Mouse (Mus musculus): ENCODE results near the gene Prr7.
A peak's percentile ranks its signal among the peaks of the same experiment; 100 is the strongest.

Gene Prr7

GRCm38 (mm10) chr13:55506697-55507096 lies 42.6 kb downstream of the Prr7 start:
- peak; percentile 77 for DNase-seq (ENCODE audit: low read depth, low spot score)

- no peak for DNase-seq (ENCODE audit: low read depth, low spot score)
These were observed 43.8 kb downstream of the Prr7 start for GRCm38 (mm10) chr13:55507877-55508276.

GRCm38 (mm10) chr13:55508531-55508930 lies 44.5 kb downstream of the Prr7 start:
- DNase-seq (ENCODE audit: low read depth, low spot score), result no peak

GRCm38 (mm10) chr13:55510332-55510667 lies 46.2 kb downstream of the Prr7 start:
- no peak for DNase-seq (ENCODE audit: low read depth, low spot score)

DNA sequence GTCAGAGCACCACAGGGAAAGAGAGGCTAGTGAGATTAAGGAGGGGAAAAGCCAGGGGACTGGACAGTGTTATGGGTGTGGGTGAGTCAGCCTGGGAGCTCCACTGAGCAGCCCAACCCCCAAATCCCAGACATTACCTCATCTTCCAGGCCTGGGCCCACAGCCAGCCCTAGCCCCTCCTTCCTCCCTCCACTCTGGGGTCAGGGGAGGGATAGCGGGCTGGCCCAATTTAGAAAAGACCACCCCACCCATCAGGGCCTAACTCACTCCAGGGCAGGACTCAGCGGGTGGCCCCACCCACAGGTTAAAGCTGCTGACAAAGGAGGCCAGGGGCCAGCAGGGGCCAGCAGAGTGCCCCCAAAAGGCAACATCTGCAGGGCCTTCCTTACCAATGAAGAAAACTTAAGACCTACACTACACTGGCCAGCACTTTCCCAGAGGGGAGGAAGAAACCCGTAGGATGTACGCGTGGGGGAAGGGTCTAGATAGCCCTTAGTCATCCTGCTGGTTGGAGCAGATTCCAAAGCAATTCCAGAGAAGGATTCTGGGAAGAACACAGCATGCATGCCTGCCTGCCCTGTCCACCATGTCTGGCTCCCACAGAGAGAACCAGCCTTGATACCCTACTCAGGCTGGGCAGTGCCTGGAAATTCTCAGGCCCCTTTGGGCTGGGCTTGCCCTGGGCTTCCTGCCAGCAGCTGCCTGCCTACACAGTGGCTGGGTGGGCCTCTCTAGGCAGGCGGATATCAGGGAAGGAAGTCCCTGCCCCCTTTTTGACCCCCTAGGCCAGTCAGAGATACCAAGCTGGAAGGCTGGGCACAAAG lies 46.8 kb downstream of the Prr7 start:
- DNase-seq (ENCODE audit: low read depth, low spot score), result peak; percentile 82

- DNase-seq (ENCODE audit: low read depth, low spot score), result no peak
These were observed 47.4 kb downstream of the Prr7 start for GRCm38 (mm10) chr13:55511492-55511861.

DNA sequence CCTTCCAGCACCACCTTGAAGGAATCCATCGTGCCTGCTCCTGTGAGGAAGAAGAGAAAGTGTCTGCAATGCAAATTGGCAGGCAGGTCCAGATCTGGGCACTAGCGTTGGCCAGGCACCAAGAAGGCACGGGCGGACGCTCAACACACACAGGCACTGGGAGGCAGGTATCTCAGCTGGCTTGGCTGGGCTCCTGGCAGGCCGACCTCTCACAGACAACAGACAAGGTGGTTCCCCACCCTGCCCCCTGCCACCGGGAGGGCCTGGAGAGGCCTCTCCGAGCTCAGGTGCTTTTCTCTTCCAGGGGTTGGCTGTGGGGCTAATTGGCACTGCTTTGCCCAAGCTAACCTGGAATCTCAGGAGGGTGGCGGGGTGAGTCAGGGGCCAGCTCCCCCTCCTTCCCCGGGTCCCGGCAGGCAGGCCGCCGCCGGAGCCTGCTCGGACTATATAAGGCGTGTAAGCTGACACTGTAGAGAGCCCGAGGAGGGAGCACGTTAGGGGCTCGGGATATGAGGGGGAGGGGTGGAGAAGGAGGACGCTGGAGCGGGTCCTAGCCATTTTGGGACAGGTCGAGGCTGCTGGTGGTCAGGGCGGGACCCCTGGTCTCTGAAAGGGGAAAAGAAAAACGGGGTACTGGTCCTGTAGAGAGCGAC lies 48.4 kb downstream of the Prr7 start:
- peak; percentile 87 for DNase-seq (ENCODE audit: low read depth, low spot score)

DNA sequence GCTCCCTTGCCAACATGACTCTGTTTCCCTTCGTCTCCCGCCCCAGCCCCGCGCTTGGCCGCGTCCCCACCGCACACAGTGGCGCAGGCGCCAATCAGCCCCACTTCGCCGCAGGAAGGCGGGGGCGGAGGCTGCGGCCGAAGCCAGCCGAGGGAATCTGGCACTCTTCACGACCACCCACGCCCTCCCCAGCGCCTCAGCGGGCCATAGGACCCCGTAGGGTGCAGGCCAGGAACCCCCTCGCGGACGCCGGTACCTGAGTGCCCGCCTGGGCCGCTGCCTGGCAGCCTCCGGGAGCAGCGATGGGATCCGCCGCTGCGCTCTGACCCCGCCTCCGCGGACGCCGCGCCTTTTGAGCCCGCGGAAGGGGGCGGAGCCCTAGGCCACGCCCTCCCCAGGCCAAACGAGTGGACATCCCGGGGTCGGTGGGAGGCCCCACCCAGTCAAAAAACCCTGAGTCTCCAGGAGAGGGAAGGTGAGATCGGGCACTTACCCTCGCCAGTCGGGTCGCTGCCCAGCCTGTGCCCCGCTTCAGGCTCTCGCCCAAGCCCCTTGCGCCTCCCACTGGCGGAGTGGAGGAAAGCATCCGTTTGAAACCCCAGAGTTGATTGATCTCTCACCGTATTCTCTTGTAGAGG lies 49.2 kb downstream of the Prr7 start, which contains the start of gene Pdlim7:
TSS of gene Pdlim7 (minus strand) at position 566 of the 638 bp plus-strand sequence.
- peak; percentile 94 for DNase-seq (ENCODE audit: low read depth, low spot score)

DNA sequence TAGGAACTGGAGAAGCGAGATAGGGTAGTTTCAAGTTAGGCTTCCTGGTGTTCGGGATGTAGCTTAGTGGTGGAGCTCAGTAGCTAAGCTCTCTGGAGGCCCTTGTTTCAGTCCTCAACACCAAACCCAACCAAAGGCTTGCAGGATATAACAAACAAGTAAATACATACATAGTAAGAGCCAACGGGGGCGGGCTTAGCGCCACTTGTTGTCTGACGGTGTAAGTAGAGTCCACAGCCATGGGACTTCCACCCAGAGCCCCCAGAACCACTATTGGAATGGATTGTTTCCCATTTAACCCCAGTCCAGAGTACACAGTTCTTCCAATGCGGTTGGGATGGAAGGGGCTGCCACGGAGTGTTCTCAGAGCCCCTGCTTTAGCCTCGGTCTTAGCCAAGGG lies 49.8 kb downstream of the Prr7 start:
- DNase-seq (ENCODE audit: low read depth, low spot score), result no peak

GRCm38 (mm10) chr13:55516955-55517354 lies 52.9 kb downstream of the Prr7 start:
- DNase-seq (ENCODE audit: low read depth, low spot score), result peak; percentile 76

- no peak for DNase-seq (ENCODE audit: low read depth, low spot score)
These were observed 55.5 kb downstream of the Prr7 start for GRCm38 (mm10) chr13:55519606-55520005.

GRCm38 (mm10) chr13:55522730-55523129 lies 58.7 kb downstream of the Prr7 start:
- no peak for DNase-seq (ENCODE audit: low read depth, low spot score)
